Mouse (Mus musculus): ENCODE data around the gene Sult6b2.

Sult6b2 gene

GRCm38 (mm10) chr6:142809373-142810098 lies 5.2 kb upstream of the Sult6b2 start:
- no peak for DNase-seq

GRCm38 (mm10) chr6:142806326-142806725 lies 2.0 kb upstream of the Sult6b2 start:
- DNase-seq = no peak

- no peak for DNase-seq
These were observed 1.4 kb downstream of the Sult6b2 start for GRCm38 (mm10) chr6:142802617-142803525.

GRCm38 (mm10) chr6:142801687-142802086 lies 2.6 kb downstream of the Sult6b2 start:
- no peak for DNase-seq

GRCm38 (mm10) chr6:142799704-142800374 lies 4.5 kb downstream of the Sult6b2 start:
- no peak for DNase-seq

GRCm38 (mm10) chr6:142798837-142799236 lies 5.5 kb downstream of the Sult6b2 start:
- DNase-seq = no peak

- no peak for DNase-seq
These were observed 6.3 kb downstream of the Sult6b2 start for GRCm38 (mm10) chr6:142797996-142798395.

- no peak for DNase-seq
These were observed 8.5 kb downstream of the Sult6b2 start for GRCm38 (mm10) chr6:142795655-142796441.

GRCm38 (mm10) chr6:142795087-142795486 lies 9.2 kb downstream of the Sult6b2 start:
- no peak for DNase-seq

- DNase-seq = peak; percentile 54
These were observed 10.8 kb downstream of the Sult6b2 start for GRCm38 (mm10) chr6:142793468-142793867.

- no peak for DNase-seq
These were observed 11.9 kb downstream of the Sult6b2 start for GRCm38 (mm10) chr6:142792241-142792968.

- DNase-seq = no peak
These were observed 14.6 kb downstream of the Sult6b2 start for GRCm38 (mm10) chr6:142789736-142790135.

- peak; percentile 44 for DNase-seq
These were observed 16.0 kb downstream of the Sult6b2 start for GRCm38 (mm10) chr6:142788042-142788987.

GRCm38 (mm10) chr6:142786106-142786505 lies 18.2 kb downstream of the Sult6b2 start:
- no peak for DNase-seq

GRCm38 (mm10) chr6:142785343-142785742 lies 19.0 kb downstream of the Sult6b2 start:
- peak; percentile 69 for DNase-seq

- no peak for DNase-seq
These were observed 23.0 kb downstream of the Sult6b2 start for GRCm38 (mm10) chr6:142781286-142781685.

- DNase-seq = no peak
These were observed 23.7 kb downstream of the Sult6b2 start for GRCm38 (mm10) chr6:142780574-142781033.

- no peak for DNase-seq
These were observed 24.3 kb downstream of the Sult6b2 start for GRCm38 (mm10) chr6:142779812-142780573.

GRCm38 (mm10) chr6:142779045-142779811 lies 25.1 kb downstream of the Sult6b2 start:
- peak; percentile 73 for DNase-seq
